Mouse (Mus musculus): ENCODE measurements around the gene Igf2bp1. TPM values are rescaled to one million over a fixed set of nuclear protein-coding genes. Genes with fewer than 3 reads are reported as not detected.

Gene Igf2bp1
- polyA plus RNA-seq, 1 experiment from 2014 or later, result 28.5 TPM

DNA sequence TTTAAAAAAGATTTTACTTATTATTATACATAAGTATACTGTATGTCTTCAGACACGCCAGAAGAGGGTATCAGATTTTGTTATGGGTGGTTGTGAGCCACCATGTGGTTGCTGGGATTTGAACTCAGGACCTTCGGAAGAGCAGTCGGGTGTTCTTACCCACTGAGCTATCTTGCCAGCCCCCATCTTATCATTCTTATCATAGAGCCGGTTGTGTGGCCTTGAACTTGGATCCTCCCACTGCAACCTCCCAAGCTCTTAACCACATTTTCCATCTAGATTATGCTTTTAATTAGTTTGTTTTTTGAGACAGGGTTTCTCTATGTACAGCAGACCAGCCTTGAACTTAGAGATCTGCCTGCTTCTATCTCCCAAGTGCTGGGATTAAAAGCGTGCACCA, 31.8 kb upstream of the Igf2bp1 start:
- Histone ChIP-seq H3K27me3 (ENCODE audit: control insufficient read depth, insufficient read depth, low read length) (no peaks in the 10 kb centered on the region), H3K36me3 (ENCODE audit: control insufficient read depth, insufficient read depth, low read length) (peaks cover 6% of the 10 kb centered on the region), H3K4me1 (ENCODE audit: control insufficient read depth, insufficient read depth, low read length) (peaks cover 6% of the 10 kb centered on the region; the same call in 1 of the 2 replicates), H3K4me3 (ENCODE audit: low read depth, low read length) (no peak overlapping the region), H3K9me3 (ENCODE audit: control insufficient read depth, low read depth, low read length) (no peaks in the 10 kb centered on the region), H3K4me2 (replicated peaks; ENCODE audit: low read depth, low read length) (no peak overlapping the region), H3K9ac (replicated peaks; ENCODE audit: low read depth, low read length) (no peak overlapping the region), H3K27ac (ENCODE audit: low read length) (no peak overlapping the region)
- no peak for ATAC-seq (ENCODE audit: insufficient number of reproducible peaks, insufficient read depth, low FRiP score, low read depth)
- WGBS, result 90% methylated on average over 5 of the region's 5 CpGs

DNA sequence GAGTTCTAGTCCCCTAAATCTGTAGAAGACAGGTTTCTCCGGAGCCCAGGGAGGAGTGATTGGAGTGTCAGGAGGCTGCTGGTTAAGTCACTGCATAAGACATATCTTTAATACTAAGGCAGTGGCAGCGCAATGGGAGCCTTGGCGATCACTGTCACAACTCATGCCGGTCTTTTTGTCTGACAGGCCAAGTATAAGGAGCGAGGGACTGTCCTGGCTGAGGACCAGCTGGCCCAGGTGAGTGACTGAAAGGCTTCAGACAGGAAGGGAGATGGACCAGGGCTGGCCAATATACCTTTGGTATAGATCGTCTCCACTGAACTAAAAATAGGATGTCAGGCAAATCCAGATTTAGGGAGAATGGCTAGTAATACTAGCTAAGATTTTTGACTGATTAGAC, 29.4 kb upstream of the Igf2bp1 start:
- 10% methylated on average over 6 of the region's 6 CpGs for WGBS
- peak overlapping the region; percentile 78 for H3K4me2 ChIP-seq (replicated peaks; ENCODE audit: low read depth, low read length)
- ATAC-seq (ENCODE audit: insufficient number of reproducible peaks, insufficient read depth, low FRiP score, low read depth), result no peak
- H3K27me3 ChIP-seq (ENCODE audit: control insufficient read depth, insufficient read depth, low read length), result no peaks in the 10 kb centered on the region
- peaks cover 6% of the 10 kb centered on the region for H3K36me3 ChIP-seq (ENCODE audit: control insufficient read depth, insufficient read depth, low read length)
- H3K4me1 ChIP-seq (ENCODE audit: control insufficient read depth, insufficient read depth, low read length), result peaks cover 6% of the 10 kb centered on the region; the same call in 1 of the 2 replicates
- peak overlapping the region; percentile 93 for H3K4me3 ChIP-seq (ENCODE audit: low read depth, low read length)
- H3K27ac ChIP-seq (ENCODE audit: low read length), result no peak overlapping the region
- H3K9ac ChIP-seq (replicated peaks; ENCODE audit: low read depth, low read length), result peak overlapping the region; percentile 59
- no peaks in the 10 kb centered on the region for H3K9me3 ChIP-seq (ENCODE audit: control insufficient read depth, low read depth, low read length)

DNA sequence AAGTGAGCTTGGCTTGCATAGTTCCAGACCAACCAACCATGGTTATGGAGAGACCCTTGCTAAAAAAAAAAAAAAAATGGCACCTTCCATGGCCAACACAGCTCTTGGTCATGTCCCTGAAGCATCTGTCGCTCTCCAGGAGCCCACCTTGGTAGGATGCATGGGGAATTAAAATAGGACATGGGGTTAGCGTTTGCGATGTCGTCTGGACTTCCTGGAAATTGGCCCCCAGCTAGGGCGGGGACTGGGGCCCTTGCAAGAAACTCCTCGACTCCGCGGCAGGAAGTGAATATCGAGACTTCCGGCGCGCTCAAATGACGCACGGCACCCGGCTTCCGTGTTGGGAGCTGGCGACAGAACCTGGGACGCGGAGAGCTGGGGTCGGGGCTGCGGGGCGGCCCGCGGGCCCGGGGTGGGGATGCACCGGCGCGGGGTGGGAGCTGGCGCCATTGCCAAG, 28.9 kb upstream of the Igf2bp1 start, which contains the start of gene Snf8:
Gene Snf8, plus strand, starts transcription at position 290 of the 457 bp plus-strand sequence.
- peak within 1 kb of the TSS; percentile 59 for H3K9ac ChIP-seq (replicated peaks; ENCODE audit: low read depth, low read length)
- WGBS, result under 1% methylated on average over 29 of the region's 29 CpGs
- H3K36me3 ChIP-seq (ENCODE audit: control insufficient read depth, insufficient read depth, low read length), result peaks cover 6% of the 10 kb centered on the region
- peak within 1 kb of the TSS; percentile 93 for H3K4me3 ChIP-seq (ENCODE audit: low read depth, low read length)
- no peaks in the 10 kb centered on the region for H3K9me3 ChIP-seq (ENCODE audit: control insufficient read depth, low read depth, low read length)
- peak within 1 kb of the TSS; percentile 78 for H3K4me2 ChIP-seq (replicated peaks; ENCODE audit: low read depth, low read length)
- peak within 1 kb of the TSS; percentile 18; the same call in 1 of the 2 replicates for H3K27ac ChIP-seq (ENCODE audit: low read length)
- peak; percentile 77 for ATAC-seq (ENCODE audit: insufficient number of reproducible peaks, insufficient read depth, low FRiP score, low read depth)
- H3K4me1 ChIP-seq (ENCODE audit: control insufficient read depth, insufficient read depth, low read length), result peaks cover 6% of the 10 kb centered on the region; the same call in 1 of the 2 replicates
- H3K27me3 ChIP-seq (ENCODE audit: control insufficient read depth, insufficient read depth, low read length), result no peaks in the 10 kb centered on the region

DNA sequence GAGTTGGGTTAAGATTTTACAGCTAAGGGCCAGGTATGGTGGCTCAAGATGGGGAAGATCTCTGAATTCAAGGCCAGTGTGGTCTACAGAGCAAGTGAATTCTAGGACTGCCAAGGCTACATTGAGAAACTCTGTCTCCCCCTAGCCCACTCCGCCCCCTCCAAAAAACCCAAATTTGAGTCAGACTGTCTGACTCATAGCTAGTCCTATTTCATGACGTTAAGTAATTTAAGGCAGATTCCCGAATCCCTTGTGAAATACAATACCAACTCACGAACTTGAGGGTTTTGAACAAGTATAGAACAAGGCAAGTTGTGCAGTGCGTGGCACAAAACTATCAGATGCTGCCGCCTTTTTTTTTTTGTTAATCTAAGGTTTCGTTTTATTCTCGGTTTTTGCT, 28.4 kb upstream of the Igf2bp1 start:
- H3K27me3 ChIP-seq (ENCODE audit: control insufficient read depth, insufficient read depth, low read length), result no peaks in the 10 kb centered on the region
- no peak for ATAC-seq (ENCODE audit: insufficient number of reproducible peaks, insufficient read depth, low FRiP score, low read depth)
- H3K27ac ChIP-seq (ENCODE audit: low read length), result no peak overlapping the region
- H3K4me3 ChIP-seq (ENCODE audit: low read depth, low read length), result peak overlapping the region; percentile 93
- H3K4me2 ChIP-seq (replicated peaks; ENCODE audit: low read depth, low read length), result peak overlapping the region; percentile 78
- WGBS, result 50% methylated on average over 8 of the region's 8 CpGs
- H3K9ac ChIP-seq (replicated peaks; ENCODE audit: low read depth, low read length), result peak overlapping the region; percentile 59; the same call in 1 of the 2 replicates
- H3K9me3 ChIP-seq (ENCODE audit: control insufficient read depth, low read depth, low read length), result no peaks in the 10 kb centered on the region
- H3K4me1 ChIP-seq (ENCODE audit: control insufficient read depth, insufficient read depth, low read length), result peaks cover 6% of the 10 kb centered on the region; the same call in 1 of the 2 replicates
- H3K36me3 ChIP-seq (ENCODE audit: control insufficient read depth, insufficient read depth, low read length), result peaks cover 3% of the 10 kb centered on the region

DNA sequence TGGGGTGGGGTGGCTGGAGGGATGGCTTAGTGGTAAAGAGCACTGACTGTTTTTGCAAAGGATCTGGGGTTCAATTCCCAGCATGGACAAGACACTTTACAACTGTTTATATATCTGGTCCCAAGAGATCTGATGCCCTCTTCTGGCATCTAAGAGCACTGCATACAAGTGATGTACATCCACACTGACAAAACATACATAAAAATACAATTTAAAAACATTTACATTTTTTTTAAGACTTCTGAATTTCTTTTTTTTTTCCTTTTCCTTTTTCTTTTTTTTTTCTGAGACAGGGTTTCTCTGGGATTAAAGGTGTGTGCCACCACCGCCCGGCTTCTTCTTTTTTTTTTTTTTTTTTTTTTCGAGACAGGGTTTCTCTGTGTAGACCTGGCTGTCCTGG, 27.5 kb upstream of the Igf2bp1 start:
- no peak overlapping the region for H3K4me2 ChIP-seq (replicated peaks; ENCODE audit: low read depth, low read length)
- no peak overlapping the region for H3K27ac ChIP-seq (ENCODE audit: low read length)
- H3K4me3 ChIP-seq (ENCODE audit: low read depth, low read length), result no peak overlapping the region
- H3K9ac ChIP-seq (replicated peaks; ENCODE audit: low read depth, low read length), result no peak overlapping the region
- no peaks in the 10 kb centered on the region for H3K27me3 ChIP-seq (ENCODE audit: control insufficient read depth, insufficient read depth, low read length)
- H3K9me3 ChIP-seq (ENCODE audit: control insufficient read depth, low read depth, low read length), result no peaks in the 10 kb centered on the region
- peaks cover 6% of the 10 kb centered on the region; the same call in 1 of the 2 replicates for H3K4me1 ChIP-seq (ENCODE audit: control insufficient read depth, insufficient read depth, low read length)
- no peaks in the 10 kb centered on the region; the same call in 1 of the 2 replicates for H3K36me3 ChIP-seq (ENCODE audit: control insufficient read depth, insufficient read depth, low read length)
- 100% methylated on average over 2 of the region's 3 CpGs for WGBS
- no peak for ATAC-seq (ENCODE audit: insufficient number of reproducible peaks, insufficient read depth, low FRiP score, low read depth)

DNA sequence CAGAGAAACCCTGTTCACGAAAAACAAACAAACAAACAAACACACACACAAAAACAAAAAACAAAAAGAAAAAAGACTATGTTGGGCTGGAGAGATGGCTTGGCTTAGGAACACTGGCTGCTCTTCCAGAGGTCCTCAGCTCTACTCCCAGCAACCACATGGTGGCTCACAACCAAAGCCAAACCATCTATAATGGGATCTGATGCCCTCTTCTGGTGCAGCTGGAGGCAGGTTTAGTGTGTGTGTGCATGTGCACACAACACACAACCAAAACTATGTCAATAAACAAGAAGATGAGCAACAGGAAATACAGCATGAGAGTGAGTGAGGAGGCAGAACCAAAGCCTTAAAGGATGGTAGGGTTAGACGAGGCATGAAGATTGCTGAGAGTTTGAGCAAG, 26.0 kb upstream of the Igf2bp1 start:
- H3K9me3 ChIP-seq (ENCODE audit: control insufficient read depth, low read depth, low read length), result no peaks in the 10 kb centered on the region
- H3K27ac ChIP-seq (ENCODE audit: low read length), result no peak overlapping the region
- ATAC-seq (ENCODE audit: insufficient number of reproducible peaks, insufficient read depth, low FRiP score, low read depth), result no peak
- H3K4me3 ChIP-seq (ENCODE audit: low read depth, low read length), result no peak overlapping the region
- H3K4me2 ChIP-seq (replicated peaks; ENCODE audit: low read depth, low read length), result no peak overlapping the region
- H3K36me3 ChIP-seq (ENCODE audit: control insufficient read depth, insufficient read depth, low read length), result no peaks in the 10 kb centered on the region
- no peak overlapping the region for H3K9ac ChIP-seq (replicated peaks; ENCODE audit: low read depth, low read length)
- H3K27me3 ChIP-seq (ENCODE audit: control insufficient read depth, insufficient read depth, low read length), result no peaks in the 10 kb centered on the region
- 82% methylated on average over 2 of the region's 2 CpGs for WGBS
- peaks cover 6% of the 10 kb centered on the region; the same call in 1 of the 2 replicates for H3K4me1 ChIP-seq (ENCODE audit: control insufficient read depth, insufficient read depth, low read length)

DNA sequence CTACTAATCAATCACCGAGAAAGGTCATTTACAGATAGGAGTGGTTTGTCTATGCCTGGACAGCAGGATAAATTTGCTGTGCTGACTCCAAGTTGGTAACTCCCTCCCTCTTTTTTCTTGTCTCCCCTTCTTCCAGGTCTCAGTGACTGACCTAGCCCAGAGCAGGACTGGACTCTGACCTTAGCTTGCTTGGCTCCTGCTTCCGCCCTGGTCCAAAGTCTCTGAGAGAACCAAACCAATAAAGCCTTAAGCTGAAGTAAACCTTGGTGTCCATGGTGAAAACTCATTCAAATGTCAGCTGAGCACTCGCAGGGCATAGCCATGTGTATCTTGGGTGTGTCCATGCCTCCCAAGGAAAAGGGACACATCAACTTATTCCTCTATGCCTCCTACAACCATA, 24.8 kb upstream of the Igf2bp1 start:
- H3K4me3 ChIP-seq (ENCODE audit: low read depth, low read length), result no peak overlapping the region
- no peak overlapping the region for H3K4me2 ChIP-seq (replicated peaks; ENCODE audit: low read depth, low read length)
- H3K9ac ChIP-seq (replicated peaks; ENCODE audit: low read depth, low read length), result no peak overlapping the region
- WGBS, result 85% methylated on average over 3 of the region's 3 CpGs
- no peaks in the 10 kb centered on the region for H3K9me3 ChIP-seq (ENCODE audit: control insufficient read depth, low read depth, low read length)
- no peak for ATAC-seq (ENCODE audit: insufficient number of reproducible peaks, insufficient read depth, low FRiP score, low read depth)
- H3K4me1 ChIP-seq (ENCODE audit: control insufficient read depth, insufficient read depth, low read length), result peaks cover 4% of the 10 kb centered on the region; the same call in 1 of the 2 replicates
- no peaks in the 10 kb centered on the region for H3K27me3 ChIP-seq (ENCODE audit: control insufficient read depth, insufficient read depth, low read length)
- no peaks in the 10 kb centered on the region for H3K36me3 ChIP-seq (ENCODE audit: control insufficient read depth, insufficient read depth, low read length)
- H3K27ac ChIP-seq (ENCODE audit: low read length), result no peak overlapping the region

DNA sequence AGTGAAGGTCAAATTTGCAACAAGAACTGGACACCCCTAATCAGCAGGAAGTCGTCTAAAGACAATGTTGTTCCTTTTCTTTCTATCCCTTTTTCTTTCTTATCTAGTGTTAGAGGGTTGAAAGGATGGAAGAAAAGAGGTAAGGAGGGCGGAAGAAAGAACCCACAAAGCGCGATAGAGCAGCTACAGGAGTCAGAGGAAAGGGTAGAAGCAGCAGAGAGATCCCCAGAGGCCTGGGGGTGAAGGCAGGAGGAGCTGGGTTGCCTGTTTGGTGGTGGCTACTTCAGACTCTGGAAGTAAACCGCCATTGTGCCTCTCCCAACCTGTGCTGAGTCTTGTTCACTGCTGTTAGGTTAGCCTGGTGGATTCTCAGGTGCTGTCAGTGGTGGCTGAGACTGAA, 22.4 kb upstream of the Igf2bp1 start:
- Histone ChIP-seq H3K4me1 (ENCODE audit: control insufficient read depth, insufficient read depth, low read length) (no peaks in the 10 kb centered on the region), H3K9me3 (ENCODE audit: control insufficient read depth, low read depth, low read length) (no peaks in the 10 kb centered on the region), H3K27ac (ENCODE audit: low read length) (no peak overlapping the region), H3K4me3 (ENCODE audit: low read depth, low read length) (no peak overlapping the region), H3K4me2 (replicated peaks; ENCODE audit: low read depth, low read length) (no peak overlapping the region), H3K27me3 (ENCODE audit: control insufficient read depth, insufficient read depth, low read length) (no peaks in the 10 kb centered on the region), H3K36me3 (ENCODE audit: control insufficient read depth, insufficient read depth, low read length) (no peaks in the 10 kb centered on the region), H3K9ac (replicated peaks; ENCODE audit: low read depth, low read length) (no peak overlapping the region)
- no peak for ATAC-seq (ENCODE audit: insufficient number of reproducible peaks, insufficient read depth, low FRiP score, low read depth)
- 69% methylated on average over 5 of the region's 5 CpGs for WGBS

DNA sequence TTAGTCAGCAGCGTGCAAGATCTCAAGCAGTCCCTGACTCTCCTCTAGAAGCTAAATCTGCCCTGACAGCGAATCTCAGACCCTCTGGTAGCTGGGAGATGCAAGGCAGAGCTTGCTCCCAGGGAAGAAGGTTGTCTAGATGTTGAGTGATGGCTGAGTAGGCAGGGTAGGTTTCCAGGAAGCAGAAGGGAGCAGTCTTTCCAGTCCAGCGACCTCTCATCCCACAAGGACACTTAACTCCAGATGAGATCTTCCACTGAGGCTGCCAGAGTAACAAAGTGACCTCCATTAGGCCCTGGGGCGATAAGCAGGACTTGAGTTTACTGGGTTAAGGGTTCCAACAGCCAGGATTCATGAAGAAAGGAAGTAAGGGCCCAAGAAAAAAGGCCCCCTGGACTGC, 14.9 kb upstream of the Igf2bp1 start:
- Histone ChIP-seq H3K4me1 (ENCODE audit: control insufficient read depth, insufficient read depth, low read length) (peaks cover 5% of the 10 kb centered on the region; the same call in 1 of the 2 replicates), H3K27ac (ENCODE audit: low read length) (no peak overlapping the region), H3K4me2 (replicated peaks; ENCODE audit: low read depth, low read length) (no peak overlapping the region), H3K27me3 (ENCODE audit: control insufficient read depth, insufficient read depth, low read length) (no peaks in the 10 kb centered on the region), H3K4me3 (ENCODE audit: low read depth, low read length) (no peak overlapping the region), H3K36me3 (ENCODE audit: control insufficient read depth, insufficient read depth, low read length) (no peaks in the 10 kb centered on the region), H3K9ac (replicated peaks; ENCODE audit: low read depth, low read length) (no peak overlapping the region), H3K9me3 (ENCODE audit: control insufficient read depth, low read depth, low read length) (no peaks in the 10 kb centered on the region)
- ATAC-seq (ENCODE audit: insufficient number of reproducible peaks, insufficient read depth, low FRiP score, low read depth), result no peak
- WGBS, result 50% methylated on average over 4 of the region's 4 CpGs

Data from stomach, embryonic 14.5 days (tissue).